Mouse (Mus musculus) cerebellum, adult (tissue): Measurements from ENCODE around the gene Pdzd7.

Experiments
- ATAC-seq: cut with Nextera tagmentation; 2 replicates; pipeline ENCODE4 v1.9.2; 2017; ENCODE audit warnings: mild to moderate bottlenecking, moderate library complexity, mixed read lengths; ENCODE audit not compliant: insufficient number of reproducible peaks, low FRiP score, low TSS enrichment

The Pdzd7 gene

DNA sequence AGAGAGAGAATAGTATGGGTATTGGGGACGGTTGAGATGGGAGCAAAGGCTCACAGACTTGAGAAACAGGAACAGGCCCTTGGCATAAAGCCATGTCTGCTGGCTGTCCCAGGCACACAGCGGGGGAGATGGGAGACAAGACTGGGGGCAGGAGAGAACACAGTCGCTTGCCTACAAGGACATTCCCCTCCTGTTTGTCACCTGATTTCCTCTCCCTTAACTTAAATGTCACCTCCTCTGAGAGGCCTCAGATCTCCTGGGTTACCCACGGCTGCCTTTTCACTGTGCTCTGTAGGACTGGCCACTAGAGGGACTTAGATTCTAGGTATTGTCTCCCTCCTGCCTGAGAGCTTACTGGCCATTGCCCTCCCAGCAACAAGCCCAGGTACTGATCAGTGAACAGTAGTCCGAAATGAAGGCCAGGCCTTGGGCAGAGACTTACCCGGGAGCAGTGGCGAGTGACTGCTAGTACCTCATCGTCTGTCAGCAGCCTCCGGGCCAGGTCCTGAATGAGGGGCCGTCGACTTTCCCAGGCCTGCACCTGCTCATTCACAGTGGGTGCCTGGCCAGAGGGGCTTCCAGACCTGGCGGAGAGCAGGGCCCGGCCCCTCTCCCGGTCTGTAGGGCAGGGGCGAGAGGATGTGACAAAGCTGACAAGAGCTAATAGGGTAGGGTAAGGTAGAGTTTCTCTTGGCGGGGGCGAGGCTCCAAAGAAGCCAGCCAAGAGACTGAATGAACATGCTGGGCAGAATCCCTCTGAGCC lies 12.8 kb downstream of the Pdzd7 start:
- ATAC-seq, result no peak

DNA sequence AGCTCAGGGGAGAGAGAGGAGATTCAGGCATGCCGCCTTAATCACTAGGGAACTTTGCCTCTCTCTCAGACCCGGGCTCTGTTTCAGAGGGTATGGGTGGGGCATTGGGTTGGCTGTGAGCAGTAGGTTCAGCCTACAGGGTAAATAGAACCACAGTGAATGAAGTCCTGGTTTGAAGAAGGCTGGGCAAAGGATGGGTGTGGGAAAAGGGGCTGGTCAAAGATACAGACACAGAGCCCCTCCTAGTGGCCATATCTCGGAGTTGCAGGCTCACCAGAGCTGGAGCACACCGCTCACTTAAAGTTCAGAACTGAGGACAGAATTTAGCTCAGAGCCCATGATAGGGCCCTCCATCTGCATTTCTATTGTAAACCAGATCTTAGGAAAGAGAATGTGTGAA lies 13.7 kb downstream of the Pdzd7 start:
- peak; percentile 42; the same call in 1 of the 2 replicates for ATAC-seq

- peak; percentile 54; the same call in 1 of the 2 replicates for ATAC-seq
Observed at GRCm38 (mm10) chr19:45030746-45031693, 14.5 kb downstream of the Pdzd7 start.

GRCm38 (mm10) chr19:45030111-45030510 lies 15.4 kb downstream of the Pdzd7 start:
- ATAC-seq, result no peak

GRCm38 (mm10) chr19:45029571-45029970 lies 15.9 kb downstream of the Pdzd7 start:
- ATAC-seq, result no peak

GRCm38 (mm10) chr19:45028746-45029145 lies 16.8 kb downstream of the Pdzd7 start:
- no peak for ATAC-seq

DNA sequence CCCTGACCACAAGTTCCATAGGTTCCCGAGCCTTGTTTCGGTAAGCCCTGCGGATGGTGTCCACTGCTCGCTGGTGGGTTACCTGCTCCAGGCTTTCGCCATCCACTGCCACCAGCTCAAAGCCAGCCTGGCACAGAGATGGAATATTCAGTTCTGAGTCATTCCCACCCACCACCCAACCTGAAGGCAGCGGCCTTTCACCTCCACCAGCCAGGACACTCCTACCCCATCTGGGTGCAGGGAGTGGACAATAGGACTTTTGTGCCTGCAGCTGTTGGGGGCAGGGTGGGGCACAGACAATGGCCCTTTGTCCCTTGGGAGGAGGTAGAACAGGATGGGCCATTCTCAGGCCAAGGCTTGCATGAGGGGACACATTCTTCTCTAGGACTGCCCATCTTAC lies 17.7 kb downstream of the Pdzd7 start:
- ATAC-seq, result no peak

DNA sequence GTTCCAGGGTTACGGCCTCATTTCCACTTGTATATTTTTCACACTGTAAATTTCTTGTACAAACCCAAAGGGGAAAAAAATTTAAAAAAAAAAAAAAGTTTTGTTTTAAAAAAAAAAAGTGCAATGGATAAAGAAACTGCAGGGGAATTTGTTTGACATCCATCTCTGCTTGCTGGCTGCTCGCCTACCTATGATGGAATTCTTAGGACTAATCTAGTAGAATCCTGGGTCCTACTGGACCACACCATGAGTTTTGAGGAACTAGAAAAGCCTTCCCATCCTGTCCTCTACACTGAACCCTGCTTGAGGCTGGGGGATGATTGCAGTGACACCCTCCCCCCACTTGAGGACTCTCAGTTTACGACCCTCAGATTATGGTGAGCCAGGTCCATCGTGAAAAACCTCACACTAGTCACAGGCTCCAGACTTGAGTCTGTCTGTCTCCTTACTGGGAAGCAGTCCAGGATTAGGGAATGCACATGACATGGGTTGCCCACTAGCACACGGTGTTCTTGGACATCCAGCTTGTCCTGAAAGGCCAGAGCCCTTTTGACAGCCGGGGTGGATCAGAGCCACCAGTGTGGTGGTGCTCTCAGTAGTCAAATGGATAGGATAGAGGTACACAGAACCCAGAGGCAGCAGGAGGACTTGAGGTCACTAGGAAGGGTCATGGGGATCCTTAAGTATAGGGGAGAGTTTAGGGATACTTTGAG lies 18.4 kb downstream of the Pdzd7 start:
- no peak for ATAC-seq

DNA sequence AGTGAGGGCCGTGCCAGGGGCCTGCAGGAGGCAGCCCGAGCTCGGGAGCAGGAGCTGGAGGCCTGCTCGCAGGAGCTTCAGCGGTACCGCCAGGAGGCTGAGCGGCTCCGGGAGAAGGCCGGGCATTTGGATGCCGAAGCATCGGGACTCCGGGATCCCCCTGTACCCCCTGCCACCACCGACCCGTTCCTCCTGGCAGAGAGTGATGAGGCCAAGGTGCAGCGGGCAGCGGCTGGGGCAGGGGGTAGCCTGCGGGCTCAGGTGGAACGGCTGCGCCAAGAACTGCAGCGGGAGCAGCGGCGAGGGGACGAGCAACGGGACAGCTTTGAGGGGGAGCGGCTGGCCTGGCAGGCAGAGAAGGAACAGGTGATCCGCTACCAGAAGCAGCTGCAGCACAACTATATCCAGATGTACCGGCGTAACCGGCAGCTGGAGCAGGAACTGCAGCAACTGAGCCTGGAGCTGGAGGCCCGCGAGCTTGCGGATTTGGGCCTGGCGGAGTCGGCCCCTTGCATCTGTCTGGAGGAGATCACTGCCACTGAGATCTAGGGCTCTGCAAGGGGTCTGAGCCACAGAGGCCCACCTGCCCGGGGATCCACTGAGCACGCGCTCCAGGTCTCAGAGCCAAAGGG lies 19.5 kb downstream of the Pdzd7 start:
- ATAC-seq, result no peak

DNA sequence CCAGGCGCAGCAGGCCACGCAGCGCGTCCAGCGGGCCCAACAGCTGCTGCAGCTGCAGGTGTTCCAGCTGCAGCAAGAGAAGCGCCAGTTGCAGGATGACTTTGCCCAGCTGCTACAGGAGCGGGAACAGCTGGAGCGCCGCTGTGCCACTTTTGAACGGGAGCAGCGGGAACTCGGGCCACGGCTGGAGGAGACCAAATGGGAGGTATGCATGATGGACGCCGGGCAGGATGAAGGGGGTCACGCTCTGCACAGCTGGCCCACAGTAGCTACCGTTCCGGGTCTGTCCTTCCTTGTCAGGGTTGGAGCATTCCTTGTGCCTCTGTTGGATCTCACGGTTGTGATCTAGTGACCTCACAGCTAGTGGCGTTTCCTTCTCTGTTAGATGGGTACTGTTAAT lies 20.7 kb downstream of the Pdzd7 start:
- no peak for ATAC-seq

- ATAC-seq, result no peak
Observed at GRCm38 (mm10) chr19:45023993-45024392, 21.5 kb downstream of the Pdzd7 start.

- ATAC-seq, result no peak
Observed at GRCm38 (mm10) chr19:45021362-45021761, 24.2 kb downstream of the Pdzd7 start.

GRCm38 (mm10) chr19:45020348-45020747 lies 25.2 kb downstream of the Pdzd7 start:
- ATAC-seq, result no peak

GRCm38 (mm10) chr19:45018351-45018831 lies 27.1 kb downstream of the Pdzd7 start:
- no peak for ATAC-seq

- ATAC-seq, result no peak
Observed at GRCm38 (mm10) chr19:45017909-45018308, 27.6 kb downstream of the Pdzd7 start.

DNA sequence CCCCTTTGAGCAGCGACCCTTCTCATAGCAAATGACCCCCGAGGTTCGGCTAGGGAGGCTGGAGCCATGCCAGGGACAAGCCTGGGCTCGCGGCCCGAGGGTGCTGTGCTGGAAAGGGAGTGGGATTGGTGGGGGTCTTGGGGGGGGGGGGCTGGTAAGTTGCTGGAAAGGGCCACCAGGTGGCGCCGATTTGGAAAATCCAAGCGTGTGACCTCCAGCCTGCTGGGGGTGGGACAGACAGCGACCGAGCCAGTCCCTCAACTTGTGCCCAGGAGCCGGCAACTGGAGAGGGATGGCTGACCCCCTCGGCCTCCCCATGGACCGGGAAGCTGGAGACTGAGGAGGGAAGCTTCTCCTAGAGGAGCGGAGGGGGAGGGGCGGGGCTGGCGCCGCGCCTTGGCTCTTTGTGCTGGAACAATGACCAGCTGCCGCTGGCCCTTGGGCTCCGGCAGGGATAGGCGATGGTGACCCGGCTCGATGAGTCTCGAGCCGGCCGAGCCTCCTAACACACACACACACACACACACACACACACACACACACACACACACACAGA lies 28.2 kb downstream of the Pdzd7 start:
- ATAC-seq, result no peak

DNA sequence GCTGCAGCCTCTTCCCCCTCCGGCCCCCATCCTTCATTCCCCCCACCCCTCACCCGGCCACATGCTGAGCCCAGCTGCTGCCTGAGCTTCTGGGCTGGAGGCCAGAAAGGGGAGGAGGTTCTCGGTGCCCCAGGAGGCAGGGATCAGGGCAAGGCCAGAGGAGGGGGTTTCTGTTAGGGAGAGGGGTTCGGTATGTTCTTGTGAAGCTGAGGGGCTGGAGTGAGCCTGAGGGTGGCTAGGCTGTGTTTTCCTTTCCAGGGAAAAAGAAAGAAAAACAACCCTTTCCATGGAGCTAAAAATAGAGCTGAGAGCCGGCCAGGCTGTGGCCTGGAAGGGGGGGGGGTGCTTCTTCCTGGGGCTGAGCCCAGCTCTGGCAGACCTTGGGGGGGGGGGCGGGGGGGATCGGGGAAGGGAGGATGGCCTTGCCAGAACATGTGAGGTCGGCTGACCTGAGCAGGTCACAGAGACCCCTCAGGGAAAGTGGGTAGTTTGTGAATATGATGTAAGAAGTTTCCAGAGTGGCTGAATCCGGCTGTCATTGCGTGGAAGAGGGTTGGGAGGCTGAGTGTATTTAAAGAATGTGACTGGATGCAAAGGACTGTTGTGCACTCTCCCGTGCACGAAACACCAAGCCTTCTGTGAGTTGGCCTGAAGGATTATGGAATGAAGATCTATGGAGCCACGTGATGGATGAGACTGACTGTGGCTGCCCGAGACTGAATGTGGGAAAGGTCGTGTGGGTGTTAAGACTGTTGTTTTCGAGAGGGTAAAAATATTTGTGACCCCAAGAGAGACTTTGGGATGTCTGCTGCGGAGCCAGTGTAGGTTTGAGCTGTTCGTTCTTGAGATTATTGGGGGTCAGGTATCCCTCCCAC lies 28.9 kb downstream of the Pdzd7 start:
- peak; percentile 13 for ATAC-seq

DNA sequence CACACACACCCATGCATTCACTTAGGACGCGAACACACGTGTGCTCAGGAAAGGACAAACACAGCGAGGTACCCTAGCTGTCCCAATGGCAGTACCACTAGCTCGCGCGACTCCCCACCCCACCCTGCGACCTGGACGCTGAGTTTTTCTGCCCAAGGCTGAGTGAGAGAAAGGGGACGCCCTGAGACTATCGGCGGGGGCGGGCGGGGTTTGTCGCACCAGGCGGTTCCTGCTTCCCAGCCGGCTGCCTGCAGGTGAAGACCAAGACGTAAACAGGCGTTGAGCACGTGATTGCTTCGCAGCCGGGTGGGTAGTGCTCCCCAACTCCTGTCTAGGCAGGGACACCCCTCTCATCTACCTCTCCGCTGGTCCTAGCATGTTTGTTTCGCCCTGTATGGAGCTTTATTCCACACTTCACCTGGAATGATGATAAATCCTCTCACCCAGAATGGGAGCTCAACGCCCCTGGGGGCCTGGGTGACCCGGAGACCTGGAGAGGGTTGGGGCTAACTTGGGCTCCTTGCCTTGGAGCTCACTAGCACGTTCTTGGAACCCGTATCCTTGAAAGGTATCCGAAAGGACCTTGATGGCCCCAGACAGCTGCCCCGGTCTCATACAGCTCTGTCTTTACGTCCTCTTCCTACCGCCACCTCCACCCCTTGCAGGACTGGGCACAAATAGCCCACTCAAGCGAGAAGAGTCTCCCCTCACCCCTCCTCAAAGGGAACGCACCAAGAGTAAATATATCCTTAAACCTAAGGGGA lies 29.8 kb downstream of the Pdzd7 start:
- ATAC-seq, result peak; percentile 28; the same call in 1 of the 2 replicates
